Mouse (Mus musculus) kidney, postnatal 14 days (tissue): ENCODE measurements at regions not wholly inside any gene's neighbourhood (a gene's known extent, or its start where the extent isn't known, plus 50 kb on each side); places are given as distances from the start of the nearest gene placed in this dataset.

Experiments
- DNase-seq: peaks from one replicate; pipeline ENCODE4 v3.0.0; 2022; ENCODE audit warnings: mixed read lengths

GRCm38 (mm10) chr9:43930476-43930875 lies 112.7 kb upstream of the Thy1 start:
- no peak for DNase-seq

DNA sequence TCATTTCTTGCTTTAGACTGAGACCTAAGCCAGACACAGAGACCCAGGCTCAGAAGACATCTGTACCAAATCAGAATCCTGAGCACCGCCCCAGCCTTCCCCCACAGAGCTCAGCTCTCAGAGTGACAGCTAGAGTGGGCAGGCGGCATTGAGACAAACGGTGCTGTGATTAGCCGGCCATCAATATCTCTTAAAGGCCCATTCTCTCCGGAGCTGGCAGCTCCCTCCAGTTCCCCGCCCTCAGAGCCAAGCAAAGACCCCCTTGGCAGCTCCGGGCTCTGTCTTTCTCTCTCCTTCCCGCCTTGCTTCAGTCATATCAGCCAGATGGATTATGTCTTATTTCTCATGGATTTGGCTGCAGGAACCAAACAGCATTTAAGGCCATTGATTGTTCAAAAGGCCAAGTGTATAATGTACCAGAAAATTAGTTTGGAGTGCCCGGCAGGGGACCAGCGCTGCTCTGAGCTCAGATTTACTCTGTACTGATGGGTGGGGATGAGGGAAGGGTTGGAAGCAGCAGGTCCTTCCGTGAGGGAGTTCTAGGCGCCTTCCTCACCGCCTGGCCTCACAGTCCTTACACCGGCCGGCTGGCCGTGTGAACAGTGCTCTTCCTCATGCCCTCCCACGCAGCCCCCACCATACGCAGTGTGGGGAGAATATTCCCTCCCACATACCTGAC lies 109.0 kb upstream of the Thy1 start:
- no peak for DNase-seq

GRCm38 (mm10) chr9:43934691-43935064 lies 108.5 kb upstream of the Thy1 start:
- peak; percentile 85 for DNase-seq

DNA sequence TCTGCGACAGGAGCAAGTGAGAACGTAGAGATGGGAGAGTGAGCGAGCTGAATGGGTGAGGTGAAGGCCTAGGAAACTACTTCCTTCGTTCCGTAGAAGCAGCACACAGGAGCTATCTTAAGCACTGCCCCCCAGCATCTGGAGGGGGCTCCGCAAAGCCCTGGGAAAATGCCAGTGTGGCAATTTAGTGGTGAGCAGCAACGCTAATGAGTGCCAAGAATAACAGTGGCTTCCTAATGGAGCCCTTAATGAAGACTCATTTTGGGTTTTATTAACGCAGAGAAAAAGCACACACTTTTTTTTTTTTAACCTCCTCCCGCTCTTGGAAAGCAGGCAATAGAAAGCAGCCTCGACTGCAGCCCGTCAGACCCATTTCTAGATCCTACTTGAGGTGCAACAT lies 103.8 kb upstream of the Thy1 start:
- DNase-seq, result no peak

DNA sequence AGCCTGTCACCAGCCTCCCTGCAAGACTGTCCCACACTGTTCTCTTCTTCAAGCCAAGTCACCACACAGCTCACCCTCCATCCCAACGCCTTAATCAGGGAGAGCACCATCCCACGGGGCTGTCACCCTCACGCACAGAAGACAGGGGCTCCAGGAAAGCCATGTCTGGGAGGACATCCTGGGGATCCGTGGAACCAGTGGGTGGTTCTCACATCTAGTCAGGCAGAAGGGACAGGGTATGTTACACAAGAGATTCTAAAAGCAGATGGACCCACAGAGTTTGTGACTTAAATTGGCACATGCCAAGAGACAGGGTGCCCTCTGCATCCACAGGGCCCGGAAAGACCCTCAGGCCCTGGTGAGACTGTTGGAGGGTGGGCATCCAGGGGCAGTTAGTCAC lies 101.0 kb upstream of the Thy1 start:
- DNase-seq, result no peak

DNA sequence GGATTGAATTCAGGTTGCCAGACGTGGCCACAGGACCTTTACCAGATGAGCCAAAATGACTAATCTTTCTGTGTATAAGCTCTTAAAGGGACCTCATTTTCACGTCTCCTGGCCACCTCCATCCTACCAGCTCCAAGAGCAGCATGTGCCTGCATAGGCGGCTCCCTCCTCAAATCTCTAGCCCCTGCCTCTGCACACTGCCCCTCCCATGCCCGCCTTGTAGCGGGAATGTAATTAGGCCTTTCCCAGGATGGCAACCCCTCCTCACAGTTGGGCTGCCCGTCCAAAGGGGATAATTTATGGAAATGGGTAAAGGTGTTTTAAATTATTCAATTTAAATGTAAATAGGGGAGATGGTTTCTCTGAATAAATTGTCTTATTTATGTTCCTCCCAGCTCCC lies 99.7 kb upstream of the Thy1 start:
- DNase-seq, result no peak

- no peak for DNase-seq
These were observed 98.1 kb upstream of the Thy1 start for GRCm38 (mm10) chr9:43944816-43945741.

DNA sequence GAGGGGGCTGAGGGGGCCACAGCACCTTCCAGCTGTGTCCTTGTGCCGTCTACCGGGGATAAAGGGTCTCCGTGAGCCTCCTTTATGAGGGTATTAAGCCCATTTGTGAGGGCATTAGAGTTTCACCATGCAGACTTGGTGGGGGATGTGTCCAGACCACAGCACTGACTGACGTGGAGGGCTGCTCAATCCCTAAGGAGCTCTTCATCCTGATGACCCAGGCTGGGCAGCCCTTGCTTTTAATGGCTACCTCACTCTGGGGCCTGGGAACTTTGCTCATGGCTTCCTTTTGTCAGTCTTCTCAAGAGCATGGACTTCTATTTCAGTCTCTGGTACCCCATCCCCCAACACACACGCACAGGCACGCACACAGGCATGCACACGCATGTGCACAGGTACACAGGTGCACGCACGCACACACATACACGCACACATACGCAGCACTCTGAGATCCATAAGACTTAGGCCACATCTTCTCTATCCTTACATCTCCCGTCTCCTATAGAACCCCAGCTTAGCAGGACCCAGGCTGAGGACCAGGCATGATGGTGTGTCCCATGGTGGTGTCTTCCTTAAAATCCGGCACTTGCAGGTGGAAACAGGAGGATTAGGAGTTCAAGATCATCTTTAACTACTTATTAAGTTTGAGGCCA lies 97.1 kb upstream of the Thy1 start:
- DNase-seq, result no peak

DNA sequence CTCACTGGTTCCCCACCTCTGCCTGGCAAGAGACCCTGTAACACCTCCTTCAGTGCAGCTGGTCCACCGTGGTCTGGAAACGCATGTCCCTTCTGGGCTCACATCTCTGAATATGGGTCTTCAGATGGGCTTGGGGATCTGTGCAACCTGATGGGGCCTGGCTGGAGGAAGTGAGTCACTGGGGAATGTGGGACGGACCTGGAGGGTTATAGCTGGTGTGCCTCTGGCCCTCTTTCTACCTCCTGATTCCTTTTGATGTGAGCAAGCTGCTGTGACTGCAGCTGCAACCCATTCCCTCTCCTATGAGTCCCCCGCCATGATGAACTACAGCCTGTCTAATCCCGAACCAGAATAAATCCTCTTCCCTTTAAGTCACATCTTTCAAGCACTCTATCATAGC lies 96.1 kb upstream of the Thy1 start:
- DNase-seq, result no peak

DNA sequence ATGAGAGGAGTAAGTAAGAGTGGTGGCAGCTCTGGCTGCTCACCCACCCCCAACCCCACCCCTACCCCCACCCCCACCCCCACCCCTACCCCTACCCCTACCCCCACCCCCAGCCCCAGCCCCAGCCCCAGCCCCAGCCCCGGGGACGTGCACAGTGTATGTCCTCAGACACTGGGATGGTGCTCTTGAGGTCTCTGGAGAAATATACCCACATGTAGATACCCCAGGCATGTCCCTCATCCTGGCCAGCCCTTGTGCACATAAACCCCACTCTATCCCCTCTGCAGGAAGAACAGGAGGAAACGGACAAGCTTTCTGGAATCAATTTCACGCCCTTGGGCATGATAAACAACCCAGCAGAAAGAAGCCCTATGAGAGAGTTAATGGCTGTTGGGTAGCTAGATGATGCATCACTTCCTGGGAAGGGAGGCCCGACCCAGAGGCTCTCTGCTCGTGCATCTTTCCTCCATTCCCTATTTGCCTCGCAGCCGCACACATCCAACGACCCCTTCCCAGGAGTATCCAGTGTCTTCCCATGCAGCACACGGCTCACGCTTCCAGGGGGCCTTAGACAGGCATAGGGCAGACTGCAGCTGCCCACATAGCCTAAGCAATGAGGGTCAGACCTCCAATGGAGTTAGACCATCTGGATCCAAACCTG lies 95.6 kb upstream of the Thy1 start:
- no peak for DNase-seq

GRCm38 (mm10) chr9:43953128-43953527 lies 90.1 kb upstream of the Thy1 start:
- no peak for DNase-seq

DNA sequence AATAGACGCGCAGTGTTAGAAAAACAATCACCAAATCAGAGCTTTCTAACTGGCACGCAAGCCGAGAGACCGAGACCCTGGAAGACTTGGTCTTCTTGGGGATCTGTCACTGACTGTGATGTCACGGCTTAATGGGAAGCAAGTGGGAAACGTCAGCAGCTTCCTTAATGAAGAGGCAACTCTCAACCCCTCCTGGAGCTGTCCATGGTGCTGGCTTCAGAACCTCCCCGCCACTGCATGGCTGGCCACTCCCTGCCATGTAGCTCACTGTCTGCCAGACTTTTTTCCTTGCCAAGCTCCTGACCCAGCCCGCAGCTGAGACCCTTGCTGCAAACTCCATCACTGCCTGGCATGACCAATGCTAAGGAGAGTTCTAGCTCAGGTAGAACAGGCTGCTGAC lies 83.6 kb upstream of the Thy1 start:
- DNase-seq, result peak; percentile 55

GRCm38 (mm10) chr9:43961431-43961830 lies 81.8 kb upstream of the Thy1 start:
- no peak for DNase-seq

- no peak for DNase-seq
These were observed 78.0 kb upstream of the Thy1 start for GRCm38 (mm10) chr9:43965171-43965570.

DNA sequence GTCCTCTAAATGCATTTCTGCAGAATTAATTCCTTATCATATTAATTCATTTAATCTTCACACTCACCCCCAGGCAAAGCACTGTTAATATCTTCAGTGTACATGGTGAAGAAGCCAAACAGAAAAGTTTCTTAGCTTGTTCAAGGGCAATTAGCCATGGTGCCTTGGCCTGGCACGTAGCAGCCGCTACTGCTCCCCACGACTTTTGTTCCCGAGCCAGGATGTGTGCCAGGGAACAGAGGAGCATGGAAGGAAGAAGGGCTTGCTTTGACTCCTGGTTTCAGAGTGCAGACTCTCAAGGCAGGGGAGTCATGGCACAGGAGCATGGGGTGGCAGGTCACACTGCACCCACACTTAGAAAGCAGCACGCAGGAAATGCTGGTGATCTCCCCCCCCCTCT lies 77.4 kb upstream of the Thy1 start:
- no peak for DNase-seq

DNA sequence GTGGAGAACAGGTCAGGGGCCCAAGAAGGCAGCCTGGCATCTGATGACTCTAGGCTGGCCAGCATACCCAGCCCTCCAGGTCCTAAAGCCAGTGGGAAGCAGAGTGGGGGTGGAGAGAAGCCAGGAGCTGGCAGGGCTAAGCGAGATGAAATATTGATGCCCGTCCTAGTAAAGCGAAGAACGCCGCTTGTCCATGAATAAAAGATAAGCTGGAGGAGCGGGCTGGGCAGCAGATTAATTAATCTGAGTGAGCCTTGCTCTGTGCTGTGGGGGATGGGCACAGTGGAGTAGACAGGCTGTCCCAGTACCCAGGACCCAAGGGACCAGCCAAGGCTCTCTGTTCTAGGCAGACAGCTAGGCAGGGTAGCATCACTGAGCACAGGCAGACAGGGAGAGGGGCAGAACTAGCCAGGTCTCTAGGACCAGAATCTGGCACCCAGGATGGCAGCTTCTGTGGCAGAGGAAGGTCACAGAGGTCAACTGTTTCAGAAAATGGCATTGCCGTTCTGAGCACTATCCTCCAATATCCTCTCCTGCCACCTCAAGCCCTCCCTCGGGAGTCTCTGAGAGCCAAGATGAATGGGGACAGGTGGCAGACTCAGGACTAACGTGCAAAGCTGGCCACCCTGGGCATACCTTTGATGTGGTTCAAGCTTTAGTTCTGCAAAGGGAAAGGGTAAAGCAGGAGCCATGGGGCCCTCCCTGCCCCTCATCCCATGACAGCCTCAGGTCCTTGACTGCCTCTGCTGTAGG lies 73.0 kb upstream of the Thy1 start:
- DNase-seq, result no peak

DNA sequence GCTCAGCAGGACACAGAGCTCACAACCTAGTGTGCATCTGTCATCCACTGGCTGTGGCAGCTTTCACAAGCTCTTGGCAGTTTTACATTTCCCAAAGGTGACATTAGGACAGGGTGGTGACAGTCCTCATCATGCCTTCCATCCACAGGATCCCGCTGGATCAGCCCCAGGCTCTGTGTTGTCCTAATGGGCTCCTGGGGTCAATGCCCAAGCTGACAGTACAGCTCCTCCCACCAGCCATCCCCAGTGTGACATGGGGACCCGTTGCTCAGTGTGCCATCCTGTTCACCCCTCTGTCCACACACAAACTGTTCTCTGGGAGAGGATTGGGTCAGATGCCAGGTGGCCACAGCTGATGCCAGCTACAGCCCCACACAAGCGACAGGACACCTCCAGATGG lies 72.3 kb upstream of the Thy1 start:
- DNase-seq, result no peak

- peak; percentile 74 for DNase-seq
These were observed 70.9 kb upstream of the Thy1 start for GRCm38 (mm10) chr9:43972290-43972689.

DNA sequence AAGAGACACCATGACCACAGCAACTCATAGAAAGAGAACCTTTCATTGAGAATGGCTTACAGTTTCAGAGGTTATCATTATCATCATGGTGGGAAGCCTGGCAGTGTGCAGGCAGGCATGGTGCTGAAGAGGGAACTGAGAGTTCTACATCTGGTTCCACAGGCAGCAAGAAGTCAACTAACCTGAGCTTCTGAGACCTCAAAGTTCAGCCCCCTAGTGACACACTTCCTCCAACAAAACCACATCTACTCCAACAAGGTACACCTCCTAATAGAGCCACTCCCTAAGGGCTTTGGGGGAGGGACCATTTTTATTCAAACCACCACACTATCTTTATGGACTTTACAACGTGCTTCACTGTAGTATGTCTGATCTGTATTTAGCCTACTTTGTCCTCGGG lies 67.8 kb upstream of the Thy1 start:
- no peak for DNase-seq

- no peak for DNase-seq
These were observed 66.8 kb upstream of the Thy1 start for GRCm38 (mm10) chr9:43976366-43976765.

DNA sequence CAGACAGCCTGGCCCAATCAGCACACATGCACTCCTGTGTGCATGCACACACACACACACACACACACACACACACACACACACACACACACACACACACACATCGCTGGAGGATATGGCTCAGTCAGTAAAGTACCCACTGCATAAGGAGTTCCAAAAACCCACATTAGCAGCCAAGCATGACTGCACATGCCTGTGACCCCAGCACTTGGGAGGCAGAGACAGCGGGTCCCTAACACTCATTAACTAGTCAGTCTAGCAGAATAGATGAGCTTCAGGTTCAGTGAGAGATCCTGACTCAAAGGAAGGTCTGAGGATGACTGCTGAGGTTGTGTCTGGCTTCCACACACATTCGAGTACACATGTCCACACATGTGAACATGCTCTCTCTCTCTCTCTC lies 65.4 kb upstream of the Thy1 start:
- DNase-seq, result no peak

GRCm38 (mm10) chr9:43981376-43981775 lies 61.8 kb upstream of the Thy1 start:
- DNase-seq, result no peak
